Mouse (Mus musculus): Measurements from ENCODE around the gene Mtmr6. TPM values are rescaled to one million over a fixed set of nuclear protein-coding genes. Genes with fewer than 3 reads are reported as not detected.

Mtmr6 gene
- polyA plus RNA-seq, 1 experiment = 9.5 TPM

DNA sequence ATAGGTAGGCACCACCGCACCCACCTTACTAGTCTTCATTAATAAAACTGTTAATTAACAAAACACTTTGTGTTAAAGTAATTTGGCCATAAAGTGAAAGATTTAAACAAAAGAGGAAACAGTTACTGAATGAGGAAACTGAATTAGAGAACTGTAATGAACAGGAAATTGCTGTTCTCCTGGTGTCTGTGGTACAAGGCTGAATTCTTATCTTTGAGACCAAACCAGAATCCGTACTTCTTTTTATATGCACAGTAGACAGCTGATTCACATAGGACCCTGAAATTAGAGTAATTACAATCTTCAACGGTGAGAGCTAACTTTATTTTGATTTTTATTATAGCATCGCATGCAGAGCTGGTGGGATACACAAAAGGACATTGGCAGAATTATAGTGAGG, 25.3 kb downstream of the Mtmr6 start:
- Histone ChIP-seq H3K27me3 (ENCODE audit: control insufficient read depth, insufficient read depth, low read length) (no peaks in the 10 kb centered on the region), H3K36me3 (ENCODE audit: control insufficient read depth, insufficient read depth, low read length) (peaks cover 26% of the 10 kb centered on the region), H3K27ac (ENCODE audit: insufficient read depth, low read length) (peak overlapping the region; percentile 67), H3K4me3 (ENCODE audit: extremely low read depth, insufficient read depth, insufficient read length) (no peak overlapping the region), H3K4me1 (ENCODE audit: control insufficient read depth, insufficient read depth, insufficient read length) (peaks cover 2% of the 10 kb centered on the region; the same call in 1 of the 2 replicates)
- WGBS = 30% methylated on average over 4 of the region's 4 CpGs
- TF ChIP-seq CTCF (IDR thresholded peaks at IDR 0.05; ENCODE audit: extremely low read depth, insufficient read depth, insufficient read length, insufficient replicate concordance) = no peak
- no peak for TF ChIP-seq POLR2A (IDR thresholded peaks at IDR 0.05; ENCODE audit: low read depth, low read length)
- DNase-seq (ENCODE audit: low read depth in 1 of 2, low spot score in 2 of 2) = no peak

DNA sequence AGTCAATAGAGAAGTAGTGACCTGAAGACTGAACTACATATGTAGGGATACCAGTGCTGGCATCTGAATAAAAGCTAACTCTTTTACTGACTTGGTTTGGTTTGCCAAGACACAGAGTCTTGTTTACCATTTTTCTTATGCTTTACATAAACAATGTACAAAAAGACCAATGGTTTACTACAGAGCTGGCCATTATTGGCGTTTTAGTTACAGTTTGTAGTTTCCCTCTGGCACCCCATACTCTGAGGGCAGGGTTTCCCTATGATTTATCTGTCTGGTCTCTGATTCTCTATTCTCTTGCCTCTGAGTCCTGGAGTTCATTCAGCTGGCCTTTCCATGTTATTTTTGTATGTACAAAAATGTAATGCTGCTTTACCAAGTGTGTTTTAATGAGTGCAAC, 30.5 kb downstream of the Mtmr6 start:
- peaks cover 39% of the 10 kb centered on the region for H3K36me3 ChIP-seq (ENCODE audit: control insufficient read depth, insufficient read depth, low read length)
- peaks cover 2% of the 10 kb centered on the region; the same call in 1 of the 2 replicates for H3K4me1 ChIP-seq (ENCODE audit: control insufficient read depth, insufficient read depth, insufficient read length)
- WGBS = 91% methylated on average over 1 of the region's 1 CpGs
- no peak overlapping the region for H3K27ac ChIP-seq (ENCODE audit: insufficient read depth, low read length)
- TF ChIP-seq POLR2A (IDR thresholded peaks at IDR 0.05; ENCODE audit: low read depth, low read length) (no peak), CTCF (IDR thresholded peaks at IDR 0.05; ENCODE audit: extremely low read depth, insufficient read depth, insufficient read length, insufficient replicate concordance) (no peak)
- H3K4me3 ChIP-seq (ENCODE audit: extremely low read depth, insufficient read depth, insufficient read length) = no peak overlapping the region
- no peak for DNase-seq (ENCODE audit: low read depth in 1 of 2, low spot score in 2 of 2)
- H3K27me3 ChIP-seq (ENCODE audit: control insufficient read depth, insufficient read depth, low read length) = no peaks in the 10 kb centered on the region

DNA sequence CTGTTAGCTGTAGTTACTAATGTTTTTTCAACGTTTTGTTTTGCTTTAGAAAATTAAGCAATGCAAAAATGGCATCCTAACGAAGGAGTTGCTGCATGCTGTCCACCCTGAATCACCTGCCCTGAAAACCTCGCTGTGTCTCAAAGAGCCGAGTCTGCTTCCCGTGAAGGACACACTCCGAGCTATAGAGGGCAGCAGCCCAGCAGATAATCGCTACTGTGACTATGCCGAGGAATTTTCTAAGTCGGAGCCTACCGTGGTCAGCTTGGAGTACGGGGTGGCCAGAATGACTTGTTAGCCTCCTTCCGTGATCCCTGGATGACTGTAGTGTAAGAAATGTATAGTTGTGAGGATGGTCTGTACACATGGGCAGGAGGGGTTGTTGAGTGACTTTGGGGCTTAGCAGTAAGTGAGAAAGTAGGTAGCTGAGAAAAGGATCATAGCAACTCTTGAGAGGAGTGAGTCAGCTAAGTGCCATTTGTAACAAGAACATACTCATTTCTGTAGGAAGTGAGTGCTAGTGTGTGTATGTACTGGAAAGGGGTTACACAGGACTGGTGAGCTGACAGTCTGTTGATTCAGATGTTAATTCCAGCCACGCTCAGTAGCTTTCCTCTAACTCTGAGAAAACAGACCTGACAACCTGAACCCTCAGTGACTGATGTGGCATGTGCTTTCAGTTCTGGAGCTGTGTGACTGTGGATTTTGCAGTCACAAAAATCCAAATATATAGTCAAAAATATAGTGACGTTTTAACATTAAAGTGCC, 35.4 kb downstream of the Mtmr6 start:
- no peak for DNase-seq (ENCODE audit: low read depth in 1 of 2, low spot score in 2 of 2)
- Histone ChIP-seq H3K27me3 (ENCODE audit: control insufficient read depth, insufficient read depth, low read length) (no peaks in the 10 kb centered on the region), H3K27ac (ENCODE audit: insufficient read depth, low read length) (no peak overlapping the region), H3K4me3 (ENCODE audit: extremely low read depth, insufficient read depth, insufficient read length) (no peak overlapping the region), H3K4me1 (ENCODE audit: control insufficient read depth, insufficient read depth, insufficient read length) (no peaks in the 10 kb centered on the region), H3K36me3 (ENCODE audit: control insufficient read depth, insufficient read depth, low read length) (peaks cover 29% of the 10 kb centered on the region)
- TF ChIP-seq POLR2A (IDR thresholded peaks at IDR 0.05; ENCODE audit: low read depth, low read length) (no peak), CTCF (IDR thresholded peaks at IDR 0.05; ENCODE audit: extremely low read depth, insufficient read depth, insufficient read length, insufficient replicate concordance) (no peak)
- 93% methylated on average over 14 of the region's 14 CpGs for WGBS

DNA sequence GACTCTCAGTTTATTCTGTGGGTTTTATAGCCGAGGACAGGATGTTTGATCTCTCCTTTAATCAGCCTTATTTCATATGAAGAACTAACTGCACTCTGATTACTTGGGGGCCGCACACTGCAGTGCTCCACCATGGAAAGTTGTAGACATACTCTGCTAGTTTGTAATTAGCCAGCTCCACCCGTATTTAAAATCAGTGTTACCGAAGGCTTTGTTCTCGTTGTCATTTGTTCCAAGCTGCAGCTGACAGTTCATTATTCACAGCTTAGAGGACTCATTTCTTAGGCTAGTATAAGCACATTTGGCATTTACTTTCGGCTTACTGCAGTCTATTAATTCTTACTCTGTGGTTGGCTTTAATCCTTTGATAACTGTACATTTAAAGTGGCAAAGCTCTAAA, 36.0 kb downstream of the Mtmr6 start:
- Histone ChIP-seq H3K36me3 (ENCODE audit: control insufficient read depth, insufficient read depth, low read length) (peaks cover 26% of the 10 kb centered on the region), H3K27me3 (ENCODE audit: control insufficient read depth, insufficient read depth, low read length) (no peaks in the 10 kb centered on the region), H3K4me3 (ENCODE audit: extremely low read depth, insufficient read depth, insufficient read length) (no peak overlapping the region), H3K27ac (ENCODE audit: insufficient read depth, low read length) (no peak overlapping the region), H3K4me1 (ENCODE audit: control insufficient read depth, insufficient read depth, insufficient read length) (no peaks in the 10 kb centered on the region)
- DNase-seq (ENCODE audit: low read depth in 1 of 2, low spot score in 2 of 2) = no peak
- no peak for TF ChIP-seq POLR2A (IDR thresholded peaks at IDR 0.05; ENCODE audit: low read depth, low read length)
- 81% methylated on average over 6 of the region's 6 CpGs for WGBS

DNA sequence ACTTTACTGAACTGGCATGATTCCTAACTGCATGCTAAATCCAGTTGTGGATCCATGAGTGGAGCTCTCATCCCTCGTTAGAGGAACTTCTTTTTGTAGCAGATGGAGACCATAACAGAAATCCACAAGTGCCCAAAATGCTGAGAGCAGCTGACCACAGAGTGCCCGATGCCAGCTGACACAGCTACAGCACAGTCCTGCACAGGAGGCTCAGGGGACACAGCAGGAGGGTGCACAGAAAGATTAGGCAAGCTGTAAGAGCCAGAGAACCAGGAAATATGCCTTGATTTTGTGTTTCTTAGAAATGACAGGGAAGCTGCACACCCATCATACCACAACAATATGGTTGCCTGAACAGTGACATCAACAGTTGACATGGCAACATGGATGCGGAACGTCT, 37.4 kb downstream of the Mtmr6 start:
- WGBS = 75% methylated on average over 4 of the region's 4 CpGs
- no peak overlapping the region for H3K4me3 ChIP-seq (ENCODE audit: extremely low read depth, insufficient read depth, insufficient read length)
- H3K36me3 ChIP-seq (ENCODE audit: control insufficient read depth, insufficient read depth, low read length) = peaks cover 21% of the 10 kb centered on the region
- H3K4me1 ChIP-seq (ENCODE audit: control insufficient read depth, insufficient read depth, insufficient read length) = no peaks in the 10 kb centered on the region
- DNase-seq (ENCODE audit: low read depth in 1 of 2, low spot score in 2 of 2) = no peak
- TF ChIP-seq CTCF (IDR thresholded peaks at IDR 0.05; ENCODE audit: extremely low read depth, insufficient read depth, insufficient read length, insufficient replicate concordance) (no peak), POLR2A (IDR thresholded peaks at IDR 0.05; ENCODE audit: low read depth, low read length) (no peak)
- no peaks in the 10 kb centered on the region for H3K27me3 ChIP-seq (ENCODE audit: control insufficient read depth, insufficient read depth, low read length)
- H3K27ac ChIP-seq (ENCODE audit: insufficient read depth, low read length) = no peak overlapping the region

DNA sequence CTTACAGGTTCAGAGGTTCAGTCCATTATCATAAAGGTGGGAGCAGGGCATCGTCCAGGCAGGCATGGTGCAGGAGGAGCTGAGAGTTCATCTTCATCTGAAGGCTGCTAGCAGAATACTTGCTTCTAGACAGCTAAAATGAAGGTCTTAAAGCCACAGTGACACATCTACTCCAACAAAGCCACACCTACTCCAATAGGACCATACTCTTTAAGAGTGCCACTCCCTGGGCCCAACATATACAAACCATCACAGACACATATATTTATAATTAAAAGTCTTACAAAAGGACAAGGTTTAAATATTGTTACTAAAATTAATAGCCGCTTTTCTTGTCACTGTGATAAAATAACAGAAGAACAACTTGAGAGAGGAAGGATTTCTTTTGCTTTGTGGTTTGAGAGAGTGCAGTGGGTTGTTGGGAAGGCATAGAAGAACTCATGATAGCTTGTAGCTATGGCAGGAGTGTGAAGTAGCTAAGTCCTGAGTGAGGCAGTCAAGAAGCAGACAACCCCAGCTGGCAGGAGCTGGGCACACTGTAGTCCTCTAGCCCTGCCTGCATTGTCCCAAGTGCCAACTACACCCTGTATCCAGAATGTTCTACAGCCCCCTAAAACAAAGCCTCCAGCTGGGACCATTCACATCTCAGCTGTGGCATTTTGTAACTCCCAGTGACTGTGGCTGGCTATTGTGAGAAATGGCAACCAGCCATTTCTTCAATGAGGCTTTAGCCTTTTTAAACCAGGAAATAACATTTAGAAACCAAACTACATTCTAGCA, 39.6 kb downstream of the Mtmr6 start:
- WGBS = 92% methylated on average over 2 of the region's 2 CpGs

DNA sequence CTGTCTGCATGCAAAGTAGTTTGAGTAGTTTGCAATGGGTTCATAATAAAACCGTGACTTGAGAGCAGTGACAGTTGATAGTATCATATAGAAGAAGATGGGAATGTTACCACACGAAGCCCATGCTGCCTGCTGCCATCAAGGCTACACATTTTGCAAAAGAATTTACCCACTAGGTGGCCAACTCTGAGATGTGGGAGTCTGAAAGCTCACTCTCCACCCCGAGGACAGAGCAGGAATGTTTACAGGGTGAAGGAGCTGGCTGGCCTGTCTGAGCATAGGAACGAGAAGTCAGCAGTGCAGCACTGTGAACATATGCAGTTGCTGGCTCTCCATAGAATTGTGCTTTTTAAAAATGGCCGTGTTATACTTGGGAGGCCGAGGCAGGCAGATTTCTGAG, 43.1 kb downstream of the Mtmr6 start:
- peaks cover 3% of the 10 kb centered on the region for H3K36me3 ChIP-seq (ENCODE audit: control insufficient read depth, insufficient read depth, low read length)
- TF ChIP-seq CTCF (IDR thresholded peaks at IDR 0.05; ENCODE audit: extremely low read depth, insufficient read depth, insufficient read length, insufficient replicate concordance) (no peak), POLR2A (IDR thresholded peaks at IDR 0.05; ENCODE audit: low read depth, low read length) (no peak)
- no peaks in the 10 kb centered on the region for H3K27me3 ChIP-seq (ENCODE audit: control insufficient read depth, insufficient read depth, low read length)
- no peak overlapping the region for H3K4me3 ChIP-seq (ENCODE audit: extremely low read depth, insufficient read depth, insufficient read length)
- no peak overlapping the region for H3K27ac ChIP-seq (ENCODE audit: insufficient read depth, low read length)
- no peaks in the 10 kb centered on the region for H3K4me1 ChIP-seq (ENCODE audit: control insufficient read depth, insufficient read depth, insufficient read length)
- DNase-seq (ENCODE audit: low read depth in 1 of 2, low spot score in 2 of 2) = no peak
- 67% methylated on average over 6 of the region's 6 CpGs for WGBS

More for the DNA sequence above, 39.6 kb downstream of the Mtmr6 start:
- no peak overlapping the region for H3K4me3 ChIP-seq (ENCODE audit: extremely low read depth, insufficient read depth, insufficient read length)
- no peak overlapping the region for H3K27ac ChIP-seq (ENCODE audit: insufficient read depth, low read length)
- DNase-seq (ENCODE audit: low read depth in 1 of 2, low spot score in 2 of 2) = no peak
- no peaks in the 10 kb centered on the region for H3K4me1 ChIP-seq (ENCODE audit: control insufficient read depth, insufficient read depth, insufficient read length)
- no peak for TF ChIP-seq POLR2A (IDR thresholded peaks at IDR 0.05; ENCODE audit: low read depth, low read length)
- TF ChIP-seq CTCF (IDR thresholded peaks at IDR 0.05; ENCODE audit: extremely low read depth, insufficient read depth, insufficient read length, insufficient replicate concordance) = no peak
- no peaks in the 10 kb centered on the region for H3K27me3 ChIP-seq (ENCODE audit: control insufficient read depth, insufficient read depth, low read length)
- H3K36me3 ChIP-seq (ENCODE audit: control insufficient read depth, insufficient read depth, low read length) = peaks cover 12% of the 10 kb centered on the region

All from spleen, adult 2 months (tissue).